Mouse (Mus musculus): ENCODE results near the gene Gm21750. TPM values are rescaled to one million over a fixed set of nuclear protein-coding genes. Genes with fewer than 3 reads are reported as not detected.

The Gm21750 gene
- total and polyA plus RNA-seq, 3 experiments = not detected

- Histone ChIP-seq H3K36me3 (ENCODE audit: control insufficient read depth in 1 of 2, insufficient read depth in 2 of 2, low read length in 2 of 2) (no peaks in the 10 kb centered on the region), H3K9me3 (replicated peaks; ENCODE audit: insufficient read depth, low read length) (no peaks in the 10 kb centered on the region), H3K9ac (ENCODE audit: control insufficient read depth, low read depth, low read length, poor library complexity, severe bottlenecking) (no peak overlapping the region), H3K27me3 (ENCODE audit: control insufficient read depth in 1 of 2, insufficient read depth in 2 of 2, low read length in 2 of 2) (peaks cover 0 to 2% of the 10 kb centered on the region in 2 experiments; a peak in 2 of 4 replicates), H3K27ac (ENCODE audit: control insufficient read depth, low read depth, low read length) (no peak overlapping the region), H3K4me1 (ENCODE audit: control insufficient read depth in 1 of 2, insufficient read depth in 2 of 2, low read length in 2 of 2) (no peaks in the 10 kb centered on the region), H3K4me3 (ENCODE audit: control insufficient read depth in 1 of 2, insufficient read depth in 1 of 2, low read depth in 2 of 2, low read length in 2 of 2) (no peak overlapping the region), H3K79me2 (ENCODE audit: control insufficient read depth, insufficient read depth, low read length, poor library complexity) (no peaks in the 10 kb centered on the region)
- no peak for DNase-seq (ENCODE audit: low read depth, low spot score)
- no peak for TF ChIP-seq RAD21 (IDR thresholded peaks at IDR 0.05; ENCODE audit: low read depth, low read length)
- no peak for TF ChIP-seq E2F4 (IDR thresholded peaks at IDR 0.05; ENCODE audit: borderline replicate concordance, low read depth, low read length)
- no peak for TF ChIP-seq POLR2A (IDR thresholded peaks at IDR 0.05; ENCODE audit: control insufficient read depth in 1 of 2, insufficient read depth in 1 of 2, low read depth in 1 of 2, low read length in 2 of 2, poor library complexity in 1 of 2)
- TF ChIP-seq UBTF (IDR thresholded peaks at IDR 0.05; ENCODE audit: borderline replicate concordance, insufficient read depth, low read depth, low read length) = no peak
- TF ChIP-seq POLR2AphosphoS5 (IDR thresholded peaks at IDR 0.05; ENCODE audit: borderline replicate concordance, low read depth, low read length) = no peak
- TF ChIP-seq MEF2A (IDR thresholded peaks at IDR 0.05; ENCODE audit: extremely low read depth, insufficient replicate concordance, low read depth, low read length, poor library complexity, severe bottlenecking) = no peak
- no peak for TF ChIP-seq NRF1 (IDR thresholded peaks at IDR 0.05; ENCODE audit: insufficient read depth, low read depth, low read length, poor library complexity, severe bottlenecking)
- no peak for TF ChIP-seq JUND (IDR thresholded peaks at IDR 0.05; ENCODE audit: low read depth, low read length)
- TF ChIP-seq BHLHE40 (IDR thresholded peaks at IDR 0.05; ENCODE audit: borderline replicate concordance, low read depth, low read length) = no peak
- no peak for TF ChIP-seq CHD1 (IDR thresholded peaks at IDR 0.05; ENCODE audit: low read depth, low read length)
- TF ChIP-seq MXI1 (IDR thresholded peaks at IDR 0.05; ENCODE audit: low read depth, low read length) = no peak
Measured at GRCm38 (mm10) chr14:73634356-73634755, 26.7 kb upstream of the Gm21750 start.

GRCm38 (mm10) chr14:73637460-73637859 lies 23.6 kb upstream of the Gm21750 start:
- Histone ChIP-seq H3K9ac (ENCODE audit: control insufficient read depth, low read depth, low read length, poor library complexity, severe bottlenecking) (no peak overlapping the region), H3K9me3 (replicated peaks; ENCODE audit: insufficient read depth, low read length) (no peaks in the 10 kb centered on the region), H3K36me3 (ENCODE audit: control insufficient read depth in 1 of 2, insufficient read depth in 2 of 2, low read length in 2 of 2) (no peaks in the 10 kb centered on the region), H3K79me2 (ENCODE audit: control insufficient read depth, insufficient read depth, low read length, poor library complexity) (no peaks in the 10 kb centered on the region), H3K4me1 (ENCODE audit: control insufficient read depth in 1 of 2, insufficient read depth in 2 of 2, low read length in 2 of 2) (no peaks in the 10 kb centered on the region), H3K27ac (ENCODE audit: control insufficient read depth, low read depth, low read length) (no peak overlapping the region), H3K4me3 (ENCODE audit: control insufficient read depth in 1 of 2, insufficient read depth in 1 of 2, low read depth in 2 of 2, low read length in 2 of 2) (no peak overlapping the region), H3K27me3 (ENCODE audit: control insufficient read depth in 1 of 2, insufficient read depth in 2 of 2, low read length in 2 of 2) (peaks cover 0 to 3% of the 10 kb centered on the region in 2 experiments; a peak in 1 of 4 replicates)
- DNase-seq (ENCODE audit: low read depth, low spot score) = peak; percentile 56
- peak; percentile 17 to 66 (median 46); a peak in 4 of 6 replicates for TF ChIP-seq CTCF (IDR thresholded peaks at IDR 0.05 in 2 of 3, conservative IDR thresholded peaks at IDR 0.05 in 1 of 3; ENCODE audit: control insufficient read depth in 1 of 3, insufficient read depth in 1 of 3, low read depth in 2 of 3, low read length in 3 of 3, poor library complexity in 1 of 3, severe bottlenecking in 1 of 3)
- TF ChIP-seq ZC3H11A (IDR thresholded peaks at IDR 0.05; ENCODE audit: low read depth, low read length) = peak; percentile 38; the same call in 1 of the 2 replicates
- TF ChIP-seq RAD21 (IDR thresholded peaks at IDR 0.05; ENCODE audit: low read depth, low read length) = peak; percentile 58
- peak; percentile 64 for TF ChIP-seq SMC3 (IDR thresholded peaks at IDR 0.05; ENCODE audit: low read depth, low read length)
- no peak for TF ChIP-seq MYB (IDR thresholded peaks at IDR 0.05; ENCODE audit: low read depth, low read length)

Data from MEL (cell line).